Mouse (Mus musculus) kidney, adult 18-20 months (tissue): Measurements from ENCODE around the gene Hk1.

ENCODE experiments used
- DNase-seq: peaks from one replicate; pipeline ENCODE4 v3.0.0; 2021

The Hk1 gene

GRCm38 (mm10) chr10:62379808-62380207 lies at the start of gene Hk1:
Gene Hk1, minus strand, starts transcription at chr10:62379908.
- DNase-seq, result no peak

- DNase-seq, result no peak
These were observed 45.6 kb upstream of the Hk1 start for GRCm38 (mm10) chr10:62425081-62425871.

- DNase-seq, result peak; percentile 20
These were observed 42.5 kb upstream of the Hk1 start, which contains the start of gene Hkdc1 for GRCm38 (mm10) chr10:62422255-62422654. Gene Hkdc1, minus strand, starts transcription at chr10:62422491.

GRCm38 (mm10) chr10:62421127-62421526 lies 41.4 kb upstream of the Hk1 start:
- no peak for DNase-seq

GRCm38 (mm10) chr10:62420399-62420798 lies 40.7 kb upstream of the Hk1 start:
- DNase-seq, result no peak

- DNase-seq, result no peak
These were observed 39.7 kb upstream of the Hk1 start for GRCm38 (mm10) chr10:62419422-62419821.

- DNase-seq, result no peak
These were observed 39.2 kb upstream of the Hk1 start for GRCm38 (mm10) chr10:62418831-62419356.

- DNase-seq, result no peak
These were observed 33.9 kb upstream of the Hk1 start for GRCm38 (mm10) chr10:62413606-62413982.

- DNase-seq, result peak; percentile 25
These were observed 33.3 kb upstream of the Hk1 start for GRCm38 (mm10) chr10:62412906-62413605.

GRCm38 (mm10) chr10:62411431-62412410 lies 32.0 kb upstream of the Hk1 start:
- no peak for DNase-seq

- DNase-seq, result peak; percentile 72
These were observed 31.2 kb upstream of the Hk1 start for GRCm38 (mm10) chr10:62410943-62411342.

GRCm38 (mm10) chr10:62404901-62405300 lies 25.2 kb upstream of the Hk1 start:
- DNase-seq, result no peak

GRCm38 (mm10) chr10:62401641-62402111 lies 22.0 kb upstream of the Hk1 start:
- DNase-seq, result no peak

- no peak for DNase-seq
These were observed 3.3 kb upstream of the Hk1 start for GRCm38 (mm10) chr10:62383011-62383410.

- no peak for DNase-seq
These were observed 1.2 kb upstream of the Hk1 start for GRCm38 (mm10) chr10:62380936-62381335.

- DNase-seq, result no peak
These were observed 20.9 kb downstream of the Hk1 start for GRCm38 (mm10) chr10:62358827-62359226.

GRCm38 (mm10) chr10:62356105-62356730 lies 23.5 kb downstream of the Hk1 start:
- no peak for DNase-seq

- DNase-seq, result no peak
These were observed 34.6 kb downstream of the Hk1 start for GRCm38 (mm10) chr10:62345147-62345546.

- DNase-seq, result no peak
These were observed 35.5 kb downstream of the Hk1 start for GRCm38 (mm10) chr10:62344004-62344752.

GRCm38 (mm10) chr10:62342512-62342911 lies 37.2 kb downstream of the Hk1 start:
- no peak for DNase-seq

GRCm38 (mm10) chr10:62341956-62342355 lies 37.8 kb downstream of the Hk1 start:
- no peak for DNase-seq
